Mouse (Mus musculus) gastrocnemius, adult 2 months (tissue): ENCODE results near the gene Hsdl2. TPM values are rescaled to one million over a fixed set of nuclear protein-coding genes. Genes with fewer than 3 reads are reported as not detected.

Experiments used
- DNase-seq: peaks from one replicate; pipeline ENCODE4 v3.0.0; 2022
- H3K27ac ChIP-seq: fragments of 200-600 bp; 2 replicates; pipeline ENCODE4 v1.8.1; 2022; ENCODE audit warnings: mild to moderate bottlenecking
- H3K4me3 ChIP-seq: fragments of 200-600 bp; 2 replicates; pipeline ENCODE4 v1.8.1; 2022; ENCODE audit warnings: mild to moderate bottlenecking, moderate library complexity
- CTCF ChIP-seq: fragments of 200-600 bp; IDR thresholded peaks from 2 replicates; pipeline ENCODE4 v1.8.1; 2022; ENCODE audit warnings: antibody characterized with exemption, mild to moderate bottlenecking, moderate library complexity
- intact Hi-C: fragments of 180-260 bp; cut with DNase I; formaldehyde crosslinking; loops from one replicate; pipeline ENCODE4 v1.15.1; 2025
- total RNA-seq, 2 experiments: library from RNA; stranded (reverse); gene quantifications; 2 replicates each; pipeline ENCODE4 v1.2.3; 2021

The Hsdl2 gene
- total RNA-seq, 2 experiments from 2014 or later: 47.5 to 75.1 TPM

GRCm38 (mm10) chr4:59668050-59668449 is 86.7 kb downstream of the Hsdl2 start:
- TF ChIP-seq CTCF: no peak
- H3K27ac ChIP-seq: peak overlapping the region; percentile 52; the same call in 1 of the 2 replicates
- no peak for DNase-seq
- intact Hi-C loops: loop anchor here (5.0 kb wide), 1 partner anchor 41 kb away; the partner anchor contains the start of gene E130308A19Rik
- H3K4me3 ChIP-seq: no peak overlapping the region

Other genes with a start within 250 kb of the Hsdl2 start
- gene Susd1, start 142.9 kb upstream of the Hsdl2 start, total RNA-seq: 1 to 10 TPM in 1 of 2 experiments, under 1 TPM in 1; 0.43 to 1.0 TPM
- gene Ptbp3, start 32.2 kb upstream of the Hsdl2 start, total RNA-seq: 1 to 10 TPM; 6.7 to 10.0 TPM
- 1 to 10 TPM; 5.2 to 7.0 TPM for gene E130308A19Rik, start 44.6 kb downstream of the Hsdl2 start, total RNA-seq
- 1 to 10 TPM; 2.8 to 5.9 TPM for gene Inip, start 220.0 kb downstream of the Hsdl2 start, total RNA-seq
- 1 to 10 TPM; 3.1 to 4.1 TPM for gene Snx30, start 224.3 kb downstream of the Hsdl2 start, total RNA-seq